Mouse (Mus musculus) G1E (cell line): ENCODE measurements around the gene Angpt4.

Experiments
- CTCF ChIP-seq: IDR thresholded peaks from 2 replicates; pipeline ENCODE4 v1.5.1; 2012; ENCODE audit warnings: low read depth, low read length, inconsistent platforms, mixed read lengths
- GATA1 ChIP-seq: IDR thresholded peaks from 2 replicates; pipeline ENCODE4 v1.6.1; 2012; ENCODE audit warnings: borderline replicate concordance, low read length, inconsistent platforms, mixed read lengths
- POLR2AphosphoS5 ChIP-seq: IDR thresholded peaks from 2 replicates; pipeline ENCODE4 v1.6.1; 2012; ENCODE audit warnings: low read depth, low read length, inconsistent platforms; ENCODE audit not compliant: insufficient replicate concordance
- TAL1 ChIP-seq: conservative IDR thresholded peaks from 2 replicates; pipeline ENCODE4 v1.6.1; 2012; ENCODE audit warnings: low read depth, low read length, inconsistent platforms, mixed read lengths

DNA sequence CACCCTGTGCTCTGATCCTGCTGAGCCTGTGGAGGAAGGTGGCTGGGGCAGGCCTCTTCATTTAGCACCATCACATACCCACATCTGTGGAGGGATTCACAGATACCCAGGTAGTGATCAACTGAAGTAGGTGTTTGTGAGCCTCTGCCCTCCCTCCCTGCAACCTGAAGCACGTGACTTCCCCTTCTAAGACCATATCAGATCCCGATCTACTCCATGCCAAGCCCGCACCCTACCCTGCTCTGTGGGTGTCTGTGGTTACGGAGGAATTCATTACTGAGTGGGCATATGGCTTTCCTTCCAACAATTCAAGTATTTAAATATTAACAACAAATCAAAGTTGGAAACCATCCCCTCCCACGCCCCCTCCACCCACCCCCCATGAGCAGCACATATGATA is 52.3 kb downstream of the Angpt4 start:
- TF ChIP-seq CTCF (no peak), GATA1 (no peak), TAL1 (no peak), POLR2AphosphoS5 (no peak)
